Mouse (Mus musculus): ENCODE data around the gene Igfbp7. TPM values are rescaled to one million over a fixed set of nuclear protein-coding genes. Genes with fewer than 3 reads are reported as not detected.

Gene Igfbp7
- total RNA-seq, 2 experiments from 2014 or later = 38.3 to 41.2 TPM

DNA sequence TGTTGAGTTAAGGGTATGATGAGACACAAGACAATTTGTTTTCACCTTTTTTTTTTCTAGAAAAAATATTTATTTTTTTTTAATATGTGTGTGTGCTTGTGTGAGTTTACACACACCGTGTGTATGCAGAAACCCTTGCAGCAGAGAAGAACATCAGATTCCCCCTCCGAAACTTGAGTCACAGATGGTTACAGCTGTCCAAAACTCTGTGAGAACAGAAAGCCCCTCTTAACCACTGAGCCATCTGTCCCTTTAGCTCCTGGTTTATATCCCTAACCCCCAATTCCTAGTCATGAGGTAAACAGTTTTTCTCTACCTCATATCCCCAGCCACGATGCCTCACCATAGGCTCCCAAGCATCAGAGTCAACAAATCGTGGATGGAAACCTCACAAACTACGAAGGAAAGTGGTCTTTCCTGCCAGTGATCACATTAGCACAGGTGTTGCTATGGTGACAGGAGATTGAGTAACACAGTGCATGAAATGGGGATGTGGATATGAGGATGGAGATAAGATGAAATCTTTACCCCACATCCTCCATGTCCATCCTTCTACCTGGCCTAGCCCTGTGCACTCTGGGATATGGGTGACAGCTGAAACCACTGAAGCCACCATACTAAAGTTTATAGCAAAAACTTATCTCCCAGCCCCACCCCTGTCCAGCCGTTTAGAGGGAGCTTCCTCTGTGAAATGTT is 21.8 kb downstream of the Igfbp7 start:
- TF ChIP-seq CTCF (IDR thresholded peaks at IDR 0.05) = no peak
- Histone ChIP-seq H3K27ac (no peak overlapping the region), H3K4me3 (no peak overlapping the region)
- intact Hi-C loops (cut with DNase I) = no loop called here
- no peak for DNase-seq (ENCODE audit: extremely low spot score in 1 of 2, low spot score in 2 of 2)

DNA sequence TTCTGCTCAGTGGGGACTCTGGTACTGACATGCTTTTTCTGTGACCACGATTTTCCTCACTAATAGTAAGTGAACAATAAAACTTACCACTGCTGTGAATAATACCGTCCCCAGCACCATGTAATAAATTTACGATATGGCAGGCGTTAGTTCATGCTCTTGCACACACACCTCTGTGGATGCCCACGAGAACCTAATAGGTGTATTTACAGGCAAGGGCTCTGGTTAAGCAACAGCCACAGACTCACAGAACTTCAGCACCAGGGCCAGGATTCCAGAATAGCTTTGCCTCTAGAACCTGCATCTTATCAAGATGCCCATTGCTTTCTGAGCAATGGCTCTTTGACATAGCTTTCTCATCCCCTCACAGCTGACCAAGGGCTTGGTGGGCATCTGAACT is 22.6 kb downstream of the Igfbp7 start:
- no peak for TF ChIP-seq CTCF (IDR thresholded peaks at IDR 0.05)
- Histone ChIP-seq H3K4me3 (no peak overlapping the region), H3K27ac (no peak overlapping the region)
- intact Hi-C loops (cut with DNase I) = no loop called here
- no peak for DNase-seq (ENCODE audit: extremely low spot score in 1 of 2, low spot score in 2 of 2)

DNA sequence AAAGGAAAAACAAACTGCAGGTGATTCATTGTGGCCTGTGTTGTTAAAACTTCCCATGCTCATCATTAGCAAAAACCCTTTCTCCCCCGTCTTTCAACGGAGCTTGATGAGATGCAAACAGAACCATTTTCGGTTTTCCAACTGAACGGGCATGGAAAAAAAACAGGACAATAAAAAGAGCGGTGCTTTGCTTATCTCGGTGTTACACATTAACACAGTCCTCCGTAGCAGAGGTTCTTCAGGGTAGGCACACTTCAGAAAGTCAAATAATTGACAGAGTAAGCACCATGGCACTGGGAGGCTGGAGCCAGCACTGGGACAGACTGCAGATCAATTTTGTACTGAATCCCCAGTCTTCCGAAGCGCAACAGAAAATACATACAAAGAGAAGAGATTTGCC is 23.1 kb downstream of the Igfbp7 start:
- Histone ChIP-seq H3K27ac (no peak overlapping the region), H3K4me3 (no peak overlapping the region)
- TF ChIP-seq CTCF (IDR thresholded peaks at IDR 0.05) = no peak
- intact Hi-C loops (cut with DNase I) = no loop called here
- DNase-seq (ENCODE audit: extremely low spot score in 1 of 2, low spot score in 2 of 2) = no peak

DNA sequence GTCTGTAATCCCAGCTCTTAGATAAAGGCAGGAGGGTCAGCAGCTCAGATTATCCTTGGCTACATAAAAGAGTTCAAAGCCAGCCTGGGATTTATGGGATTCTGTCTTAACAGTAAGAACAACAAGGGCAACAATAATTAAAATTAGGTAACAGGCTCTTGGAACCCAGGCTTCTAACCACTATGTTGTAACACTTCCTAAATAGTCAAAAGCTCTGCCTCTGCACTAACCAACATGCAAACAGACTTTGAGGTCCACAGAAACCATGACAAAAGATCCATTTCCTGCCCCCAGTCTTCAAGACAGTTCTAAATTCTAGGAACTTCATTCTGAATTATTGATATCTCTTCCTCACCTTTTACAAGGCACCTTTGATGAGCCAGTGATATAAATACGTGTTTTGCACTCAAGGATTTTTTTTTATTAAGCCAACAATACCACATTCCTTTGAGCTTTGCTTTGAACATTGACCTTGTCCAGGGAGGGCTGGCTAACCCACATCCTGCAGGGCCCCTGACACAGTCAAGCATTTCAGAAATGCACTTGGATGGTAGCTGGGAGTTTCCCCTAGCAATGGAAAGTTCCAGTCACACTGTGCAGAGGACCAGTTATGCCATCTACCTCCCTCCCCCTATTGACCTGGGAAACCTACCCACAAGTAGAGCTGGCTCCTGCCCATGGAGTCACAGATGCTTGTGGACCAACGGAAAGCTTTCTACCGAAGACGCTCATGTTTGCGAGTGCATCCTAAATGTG is 23.9 kb downstream of the Igfbp7 start:
- no peak for DNase-seq (ENCODE audit: extremely low spot score in 1 of 2, low spot score in 2 of 2)
- no peak for TF ChIP-seq CTCF (IDR thresholded peaks at IDR 0.05)
- H3K27ac ChIP-seq = no peak overlapping the region
- H3K4me3 ChIP-seq = no peak overlapping the region
- intact Hi-C loops (cut with DNase I) = no loop called here

GRCm38 (mm10) chr5:77381686-77382085 is 26.2 kb downstream of the Igfbp7 start:
- intact Hi-C loops (cut with DNase I) = no loop called here
- TF ChIP-seq CTCF (IDR thresholded peaks at IDR 0.05) = no peak
- H3K27ac ChIP-seq = no peak overlapping the region
- no peak overlapping the region for H3K4me3 ChIP-seq
- DNase-seq (ENCODE audit: extremely low spot score in 1 of 2, low spot score in 2 of 2) = no peak

DNA sequence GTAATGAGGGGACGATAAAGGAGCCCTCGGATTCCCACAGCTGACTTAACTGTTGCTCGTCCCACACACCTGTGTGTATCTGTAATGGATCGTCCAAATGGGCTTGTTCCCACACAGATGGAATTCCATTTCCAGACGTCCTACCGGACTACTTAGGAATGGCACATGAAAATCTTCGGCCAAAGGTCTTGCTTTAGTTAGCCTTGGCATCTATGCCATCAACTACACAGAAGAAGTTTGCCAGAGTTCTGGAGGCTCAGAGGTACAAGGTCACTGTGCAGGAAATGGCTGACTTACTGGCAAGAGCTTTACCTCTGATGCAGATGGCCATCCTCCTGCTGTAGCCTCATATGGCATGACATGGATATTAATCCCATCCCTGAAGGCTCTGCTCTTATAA is 26.6 kb downstream of the Igfbp7 start:
- no peak overlapping the region for H3K27ac ChIP-seq
- no peak overlapping the region for H3K4me3 ChIP-seq
- intact Hi-C loops (cut with DNase I) = no loop called here
- no peak for TF ChIP-seq CTCF (IDR thresholded peaks at IDR 0.05)
- no peak for DNase-seq (ENCODE audit: extremely low spot score in 1 of 2, low spot score in 2 of 2)

- no peak overlapping the region for H3K4me3 ChIP-seq
- TF ChIP-seq CTCF (IDR thresholded peaks at IDR 0.05) = no peak
- intact Hi-C loops (cut with DNase I) = no loop called here
- no peak for DNase-seq (ENCODE audit: extremely low spot score in 1 of 2, low spot score in 2 of 2)
- H3K27ac ChIP-seq = no peak overlapping the region
Measured at GRCm38 (mm10) chr5:77380321-77380901, 27.4 kb downstream of the Igfbp7 start.

GRCm38 (mm10) chr5:77379434-77380135 is 28.3 kb downstream of the Igfbp7 start:
- intact Hi-C loops (cut with DNase I) = no loop called here
- Histone ChIP-seq H3K27ac (no peak overlapping the region), H3K4me3 (no peak overlapping the region)
- no peak for DNase-seq (ENCODE audit: extremely low spot score in 1 of 2, low spot score in 2 of 2)
- no peak for TF ChIP-seq CTCF (IDR thresholded peaks at IDR 0.05)

DNA sequence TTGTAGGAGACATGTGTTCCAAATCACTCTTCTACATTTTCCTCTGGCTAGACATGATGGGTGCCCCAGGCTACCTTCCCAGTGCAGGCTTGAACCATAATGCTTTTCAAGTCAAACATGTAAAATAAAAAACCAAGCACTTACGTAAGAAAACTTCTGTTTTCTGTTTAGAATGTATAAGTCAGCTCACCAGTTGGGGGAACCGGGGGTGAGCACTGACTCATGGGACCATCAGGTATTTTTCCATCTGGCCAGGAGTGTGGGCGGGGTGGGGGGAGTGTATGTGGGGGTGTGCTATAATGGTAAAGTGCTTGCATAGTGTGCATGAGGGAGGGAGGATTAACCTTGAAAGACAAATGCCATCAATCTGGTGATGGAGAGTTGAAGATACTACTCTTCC is 29.8 kb downstream of the Igfbp7 start:
- DNase-seq (ENCODE audit: extremely low spot score in 1 of 2, low spot score in 2 of 2) = no peak
- Histone ChIP-seq H3K4me3 (no peak overlapping the region), H3K27ac (no peak overlapping the region)
- TF ChIP-seq CTCF (IDR thresholded peaks at IDR 0.05) = no peak
- intact Hi-C loops (cut with DNase I) = no loop called here

DNA sequence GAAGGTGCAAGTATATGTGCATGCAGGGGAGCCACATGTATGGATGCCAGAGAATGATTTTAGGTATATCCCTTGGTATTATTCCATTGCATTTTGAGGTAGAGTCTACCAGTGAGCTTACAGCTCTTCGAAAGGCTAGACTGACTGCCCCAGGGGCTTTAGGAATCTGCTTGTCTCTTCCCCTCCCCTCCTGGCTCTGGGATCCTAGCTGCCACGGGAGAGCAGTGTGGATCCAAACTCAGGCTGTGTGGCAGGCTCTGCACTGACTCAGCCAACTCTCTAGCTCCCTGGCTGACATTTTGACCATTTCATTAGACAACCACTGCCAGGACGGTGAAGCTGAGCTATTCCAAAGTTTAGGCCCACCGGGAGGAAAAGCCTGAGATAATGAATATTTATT is 32.3 kb downstream of the Igfbp7 start:
- no peak for DNase-seq (ENCODE audit: extremely low spot score in 1 of 2, low spot score in 2 of 2)
- H3K27ac ChIP-seq = no peak overlapping the region
- H3K4me3 ChIP-seq = no peak overlapping the region
- TF ChIP-seq CTCF (IDR thresholded peaks at IDR 0.05) = no peak
- intact Hi-C loops (cut with DNase I) = no loop called here

- Histone ChIP-seq H3K27ac (no peak overlapping the region), H3K4me3 (no peak overlapping the region)
- intact Hi-C loops (cut with DNase I) = no loop called here
- DNase-seq (ENCODE audit: extremely low spot score in 1 of 2, low spot score in 2 of 2) = no peak
- TF ChIP-seq CTCF (IDR thresholded peaks at IDR 0.05) = no peak
Measured at GRCm38 (mm10) chr5:77374945-77375344, 32.9 kb downstream of the Igfbp7 start.

GRCm38 (mm10) chr5:77372778-77373177 is 35.1 kb downstream of the Igfbp7 start:
- DNase-seq (ENCODE audit: extremely low spot score in 1 of 2, low spot score in 2 of 2) = no peak
- Histone ChIP-seq H3K27ac (no peak overlapping the region), H3K4me3 (no peak overlapping the region)
- intact Hi-C loops (cut with DNase I) = no loop called here
- TF ChIP-seq CTCF (IDR thresholded peaks at IDR 0.05) = no peak
